Mouse (Mus musculus) ES-E14 (cell line): ENCODE data around the gene Klhdc8a.

Experiments used
- CHD2 ChIP-seq: IDR thresholded peaks from 2 replicates; pipeline ENCODE4 v1.6.1; 2014; ENCODE audit warnings: mild to moderate bottlenecking, low read depth, low read length, inconsistent platforms
- ZNF384 ChIP-seq: IDR thresholded peaks from 2 replicates; pipeline ENCODE4 v1.6.1; 2012; ENCODE audit warnings: low read depth, low read length, inconsistent platforms

- no peak for TF ChIP-seq ZNF384
- TF ChIP-seq CHD2: no peak
These were observed 52.6 kb downstream of the Klhdc8a start for GRCm38 (mm10) chr1:132351058-132351457.
